Mouse (Mus musculus): ENCODE measurements at regions not wholly inside any gene's neighbourhood (a gene's known extent, or its start where the extent isn't known, plus 50 kb on each side); places are given as distances from the start of the nearest gene placed in this dataset.

GRCm38 (mm10) chr12:118784643-118785042 is 61.5 kb upstream of the Sp8 start:
- no peak for DNase-seq (ENCODE audit: low spot score)

- no peak for DNase-seq (ENCODE audit: low spot score)
Measured at GRCm38 (mm10) chr12:118781978-118782377, 64.2 kb upstream of the Sp8 start.

- DNase-seq (ENCODE audit: low spot score) = no peak
Measured at GRCm38 (mm10) chr12:118775463-118776064, 70.6 kb upstream of the Sp8 start.

DNA sequence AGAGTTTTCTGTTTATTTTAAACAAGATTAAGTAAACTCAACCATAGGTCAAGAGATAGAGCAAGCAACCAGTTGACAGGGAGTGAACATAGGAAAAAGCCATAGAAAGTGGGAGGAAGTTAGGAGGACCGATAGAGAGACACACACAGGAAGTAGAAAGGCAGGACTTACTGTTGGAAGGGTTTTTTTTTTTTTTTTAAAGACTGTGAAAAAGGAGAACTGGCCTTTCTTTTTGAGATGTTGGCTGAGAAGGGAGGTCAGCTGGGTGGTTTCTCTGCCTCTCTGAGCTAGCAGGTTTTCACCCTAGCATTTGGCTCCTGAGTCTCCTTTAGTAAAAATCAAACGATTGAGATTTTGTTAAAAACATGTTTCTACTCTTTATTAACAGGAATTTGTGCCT is 73.3 kb upstream of the Sp8 start:
- no peak for DNase-seq (ENCODE audit: low spot score)

GRCm38 (mm10) chr12:118766472-118766871 is 79.7 kb upstream of the Sp8 start:
- no peak for DNase-seq (ENCODE audit: low spot score)

GRCm38 (mm10) chr12:118754076-118754475 is 92.1 kb upstream of the Sp8 start:
- DNase-seq (ENCODE audit: low spot score) = no peak

DNA sequence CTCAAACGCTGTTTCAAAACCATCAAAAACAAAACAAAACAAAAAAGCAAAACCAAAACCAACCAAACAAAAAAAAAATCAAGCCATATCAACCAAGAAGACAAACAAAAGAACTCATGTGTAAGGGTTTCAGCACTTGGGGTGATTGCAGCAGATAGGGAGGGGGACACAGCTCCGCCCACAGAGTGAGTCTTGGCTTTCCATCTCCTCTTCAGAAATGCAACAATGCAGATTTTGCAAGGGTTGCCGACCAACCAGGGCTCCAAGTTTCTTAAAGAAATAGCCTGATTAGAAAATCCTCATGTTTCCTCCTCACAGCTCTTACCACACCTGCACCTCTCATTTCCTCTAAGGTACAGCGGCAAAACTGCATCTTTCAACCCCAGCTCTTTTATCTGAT is 107.0 kb upstream of the Sp8 start:
- DNase-seq (ENCODE audit: low spot score) = no peak

DNA sequence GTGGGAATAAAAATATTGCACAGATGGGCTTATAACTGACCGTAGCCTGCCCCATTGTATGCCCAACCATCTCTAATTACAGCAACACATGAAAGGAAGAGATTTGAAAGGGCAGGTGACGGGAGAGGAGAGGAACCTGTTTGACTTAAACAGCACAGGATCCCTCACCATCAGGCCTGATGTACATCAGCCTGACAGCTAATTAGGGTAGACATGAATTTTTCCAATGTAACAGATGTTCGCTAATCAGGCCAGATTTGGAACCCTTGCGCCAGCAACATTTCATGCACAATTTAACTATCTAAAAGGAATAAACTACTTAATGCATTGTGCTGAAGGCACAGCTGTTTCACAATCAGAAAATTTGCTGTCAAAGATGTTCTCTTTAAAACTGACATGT is 120.2 kb upstream of the Sp8 start:
- DNase-seq (ENCODE audit: low spot score) = no peak

DNA sequence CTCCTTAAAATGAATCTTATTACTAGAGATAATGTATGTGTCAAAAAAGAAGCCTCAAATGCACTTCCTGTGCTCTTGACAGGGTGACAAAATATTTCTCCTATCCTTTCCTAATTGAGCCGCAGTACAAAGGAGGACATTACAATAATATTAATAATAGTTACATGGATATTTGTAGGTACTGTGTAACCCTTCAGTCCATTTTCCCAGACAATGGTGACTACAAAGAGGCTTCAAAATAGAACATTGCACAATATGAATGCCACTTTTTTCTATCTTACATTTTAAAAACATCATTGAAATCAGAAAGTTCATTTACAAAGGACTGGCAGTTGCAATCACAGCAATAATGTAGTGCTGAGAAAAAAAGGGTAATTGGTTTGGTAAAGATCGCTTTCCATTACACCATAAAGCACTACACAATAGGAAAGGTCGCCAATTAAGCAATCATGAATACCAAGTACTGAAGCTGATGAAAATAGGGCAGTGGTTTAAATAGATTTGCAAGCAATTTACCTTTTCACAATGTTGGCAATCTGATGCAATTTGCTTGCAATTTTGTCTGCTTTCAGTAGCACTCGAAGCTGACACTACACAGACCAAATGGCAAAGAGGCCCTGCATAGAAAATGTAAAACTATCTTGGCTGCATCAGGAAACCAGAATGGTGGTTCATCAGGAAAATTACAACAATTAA is 126.1 kb upstream of the Sp8 start:
- no peak for DNase-seq (ENCODE audit: low spot score)

- no peak for DNase-seq (ENCODE audit: low spot score)
Measured at GRCm38 (mm10) chr12:118716824-118717223, 129.3 kb upstream of the Sp8 start.

GRCm38 (mm10) chr12:118706626-118707025 is 139.5 kb upstream of the Sp8 start:
- DNase-seq (ENCODE audit: low spot score) = no peak

DNA sequence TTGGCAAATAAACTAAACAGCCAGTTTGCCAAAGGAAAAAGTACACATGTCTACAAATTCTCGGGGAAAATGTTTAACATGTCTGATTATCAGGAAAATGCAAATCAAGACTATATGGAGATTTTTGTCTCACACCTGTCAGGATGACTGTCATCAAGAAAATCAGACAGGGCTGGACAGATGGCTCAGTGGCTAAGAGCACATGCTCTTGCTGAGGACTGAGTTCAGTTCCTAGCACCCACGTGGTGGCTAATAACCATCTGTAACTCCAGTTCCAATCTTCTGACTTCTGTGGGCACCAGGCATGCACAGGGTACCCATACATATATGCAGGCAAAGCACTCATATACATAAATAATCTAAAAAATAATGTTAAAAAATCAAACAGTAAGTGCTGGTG is 141.3 kb upstream of the Sp8 start:
- no peak for DNase-seq (ENCODE audit: low spot score)

DNA sequence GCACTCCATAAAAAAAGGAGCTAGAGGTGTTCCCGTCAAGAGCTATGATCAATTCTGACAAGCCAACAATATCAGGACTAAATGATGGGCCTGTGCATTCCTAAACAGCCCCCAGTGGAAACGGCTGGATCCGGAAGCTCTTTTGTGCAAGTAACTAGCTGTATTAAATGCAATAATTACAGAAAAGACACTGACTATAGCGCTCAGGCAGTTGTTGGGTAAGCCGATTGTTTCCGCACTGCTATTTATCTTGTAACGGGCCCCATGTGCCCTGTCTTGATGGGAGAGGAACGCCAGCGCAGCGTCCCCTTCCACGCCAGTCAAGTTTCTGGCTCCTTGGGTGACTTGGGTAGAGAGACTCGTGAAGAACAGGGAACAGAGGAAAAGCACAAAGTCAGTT is 142.4 kb upstream of the Sp8 start:
- DNase-seq (ENCODE audit: low spot score) = no peak

- DNase-seq (ENCODE audit: low spot score) = no peak
Measured at GRCm38 (mm10) chr12:118703068-118703662, 143.0 kb upstream of the Sp8 start.

DNA sequence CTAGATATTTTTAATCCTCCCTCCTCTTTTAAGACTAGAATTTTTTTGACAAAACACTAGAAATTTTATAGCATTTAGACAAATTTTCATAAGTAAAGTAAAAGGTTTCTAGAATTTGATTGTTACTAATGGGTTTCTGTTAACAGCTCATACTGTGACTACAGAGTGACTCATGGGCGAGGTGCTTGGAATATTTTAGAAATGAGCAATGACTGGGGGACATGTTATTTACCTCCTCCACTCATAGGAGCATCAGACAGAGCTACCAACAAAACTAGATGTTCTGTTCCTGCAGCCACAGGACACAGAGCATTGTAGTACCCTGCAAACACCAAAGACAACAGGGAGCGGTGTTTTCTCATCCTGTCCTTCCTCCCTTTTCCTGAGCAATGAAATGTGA is 144.3 kb upstream of the Sp8 start:
- DNase-seq (ENCODE audit: low spot score) = no peak

- no peak for DNase-seq (ENCODE audit: low spot score)
Measured at GRCm38 (mm10) chr12:118698110-118698509, 148.0 kb upstream of the Sp8 start.

DNA sequence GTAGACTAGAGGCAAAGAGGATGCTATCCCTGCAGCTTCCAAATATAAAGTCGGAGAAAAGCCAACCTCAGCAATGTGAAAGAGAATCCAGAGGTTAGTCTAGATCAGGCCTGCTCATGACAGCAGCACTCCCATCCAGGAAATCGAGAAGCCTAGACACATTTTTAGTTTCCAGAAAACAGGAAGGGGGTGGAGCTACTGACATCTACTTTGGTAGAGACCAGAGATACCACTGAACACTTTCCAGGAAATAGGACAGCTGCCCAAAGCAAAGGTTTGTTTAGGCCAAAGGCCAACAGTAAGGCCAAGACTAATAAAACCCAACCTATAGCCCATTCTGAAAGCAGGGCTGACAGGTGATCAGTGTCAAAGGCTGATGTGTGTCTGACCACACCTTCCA is 151.4 kb upstream of the Sp8 start:
- no peak for DNase-seq (ENCODE audit: low spot score)

GRCm38 (mm10) chr12:118682902-118683301 is 163.2 kb upstream of the Sp8 start:
- no peak for DNase-seq (ENCODE audit: low spot score)

GRCm38 (mm10) chr12:118677989-118678388 is 168.1 kb upstream of the Sp8 start:
- no peak for DNase-seq (ENCODE audit: low spot score)

DNA sequence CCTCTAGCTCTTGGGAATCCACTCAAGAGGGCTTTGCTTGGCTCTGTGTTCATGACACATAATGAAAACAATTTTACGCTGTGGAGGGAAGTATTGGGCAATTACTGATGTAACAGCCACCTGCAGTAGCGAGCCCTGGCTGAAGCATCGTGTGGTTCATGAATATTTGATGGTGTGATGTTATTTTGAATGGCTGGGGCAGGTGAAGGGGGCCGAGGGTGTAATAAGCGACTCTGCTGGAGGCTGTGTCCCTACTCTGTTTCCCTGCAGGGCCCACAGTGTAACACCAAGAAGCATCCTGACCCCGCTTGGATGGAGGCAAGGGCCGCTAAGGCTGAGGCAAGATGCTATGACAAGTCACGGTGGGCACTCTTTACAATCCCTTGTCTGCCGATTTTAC is 184.6 kb upstream of the Sp8 start:
- no peak for DNase-seq (ENCODE audit: low spot score)

- no peak for DNase-seq (ENCODE audit: low spot score)
Measured at GRCm38 (mm10) chr12:118661214-118661486, 185.0 kb upstream of the Sp8 start.

DNA sequence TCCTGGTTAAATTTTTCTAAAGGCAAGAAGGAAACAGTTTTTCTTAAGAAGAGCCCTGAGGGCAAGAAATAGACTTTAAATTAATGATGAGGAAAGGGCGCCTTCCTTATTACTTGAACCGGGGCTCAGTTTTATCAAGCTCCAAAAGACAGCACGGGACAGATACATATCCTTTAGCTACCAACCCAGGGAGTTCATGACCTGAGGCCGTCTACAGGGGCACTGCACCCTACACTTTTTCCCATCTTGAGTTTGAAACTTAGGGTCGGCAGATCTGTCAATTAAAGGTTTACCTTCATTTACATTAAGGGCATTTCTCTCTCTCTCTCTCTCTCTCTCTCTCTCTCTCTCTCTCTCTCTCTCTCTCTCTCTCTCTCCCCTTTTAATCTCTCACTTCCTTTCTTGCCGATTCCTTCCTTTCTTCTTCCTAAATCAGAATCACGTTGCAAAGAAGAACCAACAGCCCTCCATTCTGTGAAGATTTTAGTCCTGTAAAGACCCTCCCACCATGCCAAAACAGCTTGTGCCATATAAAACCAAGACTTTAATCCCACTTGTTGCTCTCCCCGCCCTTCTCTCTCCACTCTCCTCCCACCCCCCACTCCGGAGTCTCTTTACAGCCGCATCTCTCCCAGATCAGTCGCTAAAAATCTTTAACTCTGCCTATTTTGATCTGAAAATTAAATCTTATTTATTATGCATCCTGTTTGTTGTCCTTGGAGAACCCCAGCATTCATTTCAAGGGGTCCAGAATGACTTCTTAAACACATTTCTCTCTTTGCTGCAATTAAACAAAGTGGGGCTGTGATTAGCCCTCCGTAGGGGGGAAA is 185.5 kb upstream of the Sp8 start:
- DNase-seq (ENCODE audit: low spot score) = no peak
